Mouse (Mus musculus): ENCODE measurements around the gene Acoxl. TPM values are rescaled to one million over a fixed set of nuclear protein-coding genes. Genes with fewer than 3 reads are reported as not detected.
A peak's percentile ranks its signal among the peaks of the same experiment; 100 is the strongest.

The Acoxl gene
- polyA plus RNA-seq, 1 experiment from 2014 or later = 0.29 TPM

- H3K4me2 ChIP-seq (ENCODE audit: low read depth, low read length) = no peak overlapping the region
- no peak overlapping the region for H3K27ac ChIP-seq (ENCODE audit: low read depth, low read length)
- 23% methylated on average over 4 of the region's 4 CpGs for WGBS
- H3K36me3 ChIP-seq (ENCODE audit: control insufficient read depth, insufficient read depth, low read length) = no peaks in the 10 kb centered on the region
- no peak overlapping the region for H3K4me3 ChIP-seq (ENCODE audit: low read depth, low read length)
- H3K9me3 ChIP-seq (ENCODE audit: control insufficient read depth, low read length) = no peaks in the 10 kb centered on the region
- no peak overlapping the region for H3K9ac ChIP-seq (replicated peaks; ENCODE audit: low read depth, low read length)
- H3K27me3 ChIP-seq (ENCODE audit: control insufficient read depth, insufficient read depth, low read length) = no peaks in the 10 kb centered on the region
- no peak for ATAC-seq (ENCODE audit: low read depth)
- H3K4me1 ChIP-seq (ENCODE audit: control insufficient read depth, insufficient read depth, low read length) = no peaks in the 10 kb centered on the region
Observed at GRCm38 (mm10) chr2:128115579-128115978, 276.9 kb downstream of the Acoxl start.

GRCm38 (mm10) chr2:128117605-128118004 lies 278.9 kb downstream of the Acoxl start:
- H3K36me3 ChIP-seq (ENCODE audit: control insufficient read depth, insufficient read depth, low read length) = no peaks in the 10 kb centered on the region
- H3K27ac ChIP-seq (ENCODE audit: low read depth, low read length) = no peak overlapping the region
- H3K9me3 ChIP-seq (ENCODE audit: control insufficient read depth, low read length) = no peaks in the 10 kb centered on the region
- no peak overlapping the region for H3K4me3 ChIP-seq (ENCODE audit: low read depth, low read length)
- peaks cover 2% of the 10 kb centered on the region; the same call in 1 of the 2 replicates for H3K27me3 ChIP-seq (ENCODE audit: control insufficient read depth, insufficient read depth, low read length)
- H3K4me1 ChIP-seq (ENCODE audit: control insufficient read depth, insufficient read depth, low read length) = no peaks in the 10 kb centered on the region; the same call in 1 of the 2 replicates
- ATAC-seq (ENCODE audit: low read depth) = no peak
- no peak overlapping the region for H3K9ac ChIP-seq (replicated peaks; ENCODE audit: low read depth, low read length)
- no peak overlapping the region for H3K4me2 ChIP-seq (ENCODE audit: low read depth, low read length)
- 76% methylated on average over 7 of the region's 7 CpGs for WGBS

DNA sequence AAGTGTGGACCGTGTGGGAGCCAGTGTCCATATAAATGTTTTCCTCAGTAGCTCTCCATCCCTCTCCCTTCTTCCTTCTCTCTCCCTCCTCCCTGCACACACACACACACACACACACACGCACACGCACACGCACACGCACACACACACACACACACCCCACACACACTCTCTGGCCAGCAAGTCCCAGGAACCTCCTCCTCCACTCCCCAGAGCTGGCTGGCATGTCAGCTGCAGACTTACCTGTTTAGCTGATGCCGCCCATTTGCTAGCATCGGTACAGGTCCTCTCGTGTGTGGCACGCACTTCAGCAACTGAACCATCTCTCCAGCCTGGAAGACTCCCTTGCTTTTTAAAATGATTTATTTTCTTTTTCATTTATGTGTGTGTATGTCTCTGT lies 280.3 kb downstream of the Acoxl start:
- H3K36me3 ChIP-seq (ENCODE audit: control insufficient read depth, insufficient read depth, low read length) = no peaks in the 10 kb centered on the region
- 96% methylated on average over 9 of the region's 9 CpGs for WGBS
- no peaks in the 10 kb centered on the region for H3K9me3 ChIP-seq (ENCODE audit: control insufficient read depth, low read length)
- H3K27ac ChIP-seq (ENCODE audit: low read depth, low read length) = no peak overlapping the region
- peaks cover 9% of the 10 kb centered on the region for H3K4me1 ChIP-seq (ENCODE audit: control insufficient read depth, insufficient read depth, low read length)
- H3K4me2 ChIP-seq (ENCODE audit: low read depth, low read length) = no peak overlapping the region
- no peak overlapping the region for H3K4me3 ChIP-seq (ENCODE audit: low read depth, low read length)
- no peak overlapping the region for H3K9ac ChIP-seq (replicated peaks; ENCODE audit: low read depth, low read length)
- H3K27me3 ChIP-seq (ENCODE audit: control insufficient read depth, insufficient read depth, low read length) = peaks cover 8% of the 10 kb centered on the region
- ATAC-seq (ENCODE audit: low read depth) = no peak

- WGBS = under 1% methylated on average over 9 of the region's 9 CpGs
- H3K27ac ChIP-seq (ENCODE audit: low read depth, low read length) = no peak overlapping the region
Observed at GRCm38 (mm10) chr2:128122491-128122890, 283.8 kb downstream of the Acoxl start.

DNA sequence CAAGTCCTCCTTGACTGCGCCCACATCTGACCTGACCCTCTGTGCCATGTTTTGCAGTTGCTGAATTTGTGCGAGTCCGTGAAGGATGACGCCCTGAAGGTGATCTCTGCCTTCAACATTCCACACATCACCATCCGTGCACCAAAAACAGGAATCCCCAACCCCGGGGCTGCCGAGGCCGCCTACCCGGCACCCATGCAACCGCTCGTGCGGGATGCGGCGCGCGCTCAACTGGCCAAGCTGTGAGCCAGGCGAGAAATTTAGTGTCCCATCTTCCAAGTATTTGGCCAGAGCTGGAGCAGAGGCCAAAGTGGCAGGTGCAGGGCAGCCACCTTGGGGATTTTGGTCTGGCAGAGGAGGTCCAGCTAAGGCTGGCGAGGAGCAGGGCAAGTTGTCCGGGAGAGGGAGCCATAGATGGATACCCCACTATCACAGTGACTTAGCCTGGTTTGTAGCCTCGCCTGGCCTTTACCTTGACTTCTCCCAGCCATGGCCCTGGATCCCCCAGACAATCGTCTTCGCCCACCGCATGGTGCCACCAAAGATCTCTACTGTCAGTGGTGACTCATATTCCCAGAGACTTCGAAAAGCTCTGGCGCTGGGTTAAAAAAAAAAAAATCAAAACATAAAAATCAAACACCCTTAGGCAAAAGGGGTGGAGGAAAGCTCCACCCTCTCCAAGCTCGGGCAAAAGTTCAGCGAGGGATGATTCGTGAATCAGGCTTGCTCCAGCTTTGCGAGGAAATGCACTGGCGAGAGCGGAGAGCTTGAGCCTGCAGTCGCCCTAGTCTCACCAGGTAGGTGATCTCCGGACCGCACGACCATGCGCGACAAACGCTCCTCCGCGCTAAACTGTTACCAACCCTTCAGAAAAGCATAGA lies 284.5 kb downstream of the Acoxl start:
- Histone ChIP-seq H3K4me3 (ENCODE audit: low read depth, low read length) (peak overlapping the region; percentile 3; the same call in 1 of the 2 replicates), H3K27me3 (ENCODE audit: control insufficient read depth, insufficient read depth, low read length) (peaks cover 13% of the 10 kb centered on the region), H3K9me3 (ENCODE audit: control insufficient read depth, low read length) (no peaks in the 10 kb centered on the region), H3K27ac (ENCODE audit: low read depth, low read length) (no peak overlapping the region), H3K36me3 (ENCODE audit: control insufficient read depth, insufficient read depth, low read length) (no peaks in the 10 kb centered on the region), H3K4me1 (ENCODE audit: control insufficient read depth, insufficient read depth, low read length) (peaks cover 17% of the 10 kb centered on the region), H3K9ac (replicated peaks; ENCODE audit: low read depth, low read length) (no peak overlapping the region), H3K4me2 (ENCODE audit: low read depth, low read length) (peak overlapping the region; percentile 99)
- no peak for ATAC-seq (ENCODE audit: low read depth)
- 3% methylated on average over 40 of the region's 40 CpGs for WGBS

More at GRCm38 (mm10) chr2:128122491-128122890, 283.8 kb downstream of the Acoxl start:
- Histone ChIP-seq H3K4me1 (ENCODE audit: control insufficient read depth, insufficient read depth, low read length) (peaks cover 17% of the 10 kb centered on the region), H3K4me2 (ENCODE audit: low read depth, low read length) (peak overlapping the region; percentile 99), H3K9me3 (ENCODE audit: control insufficient read depth, low read length) (no peaks in the 10 kb centered on the region), H3K36me3 (ENCODE audit: control insufficient read depth, insufficient read depth, low read length) (no peaks in the 10 kb centered on the region), H3K4me3 (ENCODE audit: low read depth, low read length) (no peak overlapping the region; the same call in 1 of the 2 replicates), H3K27me3 (ENCODE audit: control insufficient read depth, insufficient read depth, low read length) (peaks cover 13% of the 10 kb centered on the region), H3K9ac (replicated peaks; ENCODE audit: low read depth, low read length) (no peak overlapping the region)
- no peak for ATAC-seq (ENCODE audit: low read depth)

DNA sequence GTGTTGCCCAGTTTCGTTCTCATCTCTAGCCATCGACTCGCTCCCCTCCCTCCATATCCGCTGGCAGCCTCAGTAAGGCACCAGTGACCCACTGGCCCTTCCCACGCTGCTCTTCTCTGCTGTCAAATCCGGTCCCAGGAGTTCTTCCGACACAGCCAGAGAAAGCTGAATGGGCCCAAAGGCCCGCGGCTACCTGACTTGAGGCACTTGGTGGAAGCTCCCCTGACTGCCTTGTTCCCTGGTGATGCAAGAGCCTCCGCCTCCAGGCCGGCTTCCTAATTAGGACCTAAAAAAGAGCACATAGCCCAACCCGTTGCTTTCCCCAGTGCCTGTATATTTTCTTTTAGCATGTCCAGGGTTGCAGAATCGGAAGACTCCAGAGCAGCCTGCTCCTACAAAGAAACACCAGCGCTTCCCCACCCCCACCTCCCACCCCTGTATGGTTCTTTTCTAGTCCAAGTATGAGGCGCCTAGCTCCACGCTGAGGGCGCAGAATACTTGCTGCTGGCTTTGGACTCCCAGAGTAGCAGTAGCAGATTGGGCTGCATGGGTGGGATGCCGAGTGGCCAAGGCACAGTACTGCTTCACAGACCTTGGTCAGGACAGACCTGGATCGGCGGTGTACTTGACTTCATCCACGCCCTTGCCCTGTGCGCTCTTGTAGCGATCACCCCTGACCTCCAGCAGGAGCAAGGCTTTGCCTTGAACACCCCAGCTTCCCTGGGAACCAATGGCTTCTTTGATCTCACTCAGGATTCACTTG lies 285.4 kb downstream of the Acoxl start:
- H3K9ac ChIP-seq (replicated peaks; ENCODE audit: low read depth, low read length) = no peak overlapping the region
- H3K9me3 ChIP-seq (ENCODE audit: control insufficient read depth, low read length) = no peaks in the 10 kb centered on the region
- H3K4me3 ChIP-seq (ENCODE audit: low read depth, low read length) = peak overlapping the region; percentile 60; the same call in 1 of the 2 replicates
- WGBS = 3% methylated on average over 23 of the region's 23 CpGs
- no peak overlapping the region for H3K27ac ChIP-seq (ENCODE audit: low read depth, low read length)
- peaks cover 13% of the 10 kb centered on the region for H3K27me3 ChIP-seq (ENCODE audit: control insufficient read depth, insufficient read depth, low read length)
- no peak for ATAC-seq (ENCODE audit: low read depth)
- no peaks in the 10 kb centered on the region for H3K36me3 ChIP-seq (ENCODE audit: control insufficient read depth, insufficient read depth, low read length)
- H3K4me2 ChIP-seq (ENCODE audit: low read depth, low read length) = peak overlapping the region; percentile 99
- peaks cover 22% of the 10 kb centered on the region for H3K4me1 ChIP-seq (ENCODE audit: control insufficient read depth, insufficient read depth, low read length)

- Histone ChIP-seq H3K36me3 (ENCODE audit: control insufficient read depth, insufficient read depth, low read length) (no peaks in the 10 kb centered on the region), H3K4me3 (ENCODE audit: low read depth, low read length) (peak overlapping the region; percentile 60; the same call in 1 of the 2 replicates), H3K4me1 (ENCODE audit: control insufficient read depth, insufficient read depth, low read length) (peaks cover 22% of the 10 kb centered on the region), H3K4me2 (ENCODE audit: low read depth, low read length) (peak overlapping the region; percentile 99), H3K9ac (replicated peaks; ENCODE audit: low read depth, low read length) (no peak overlapping the region), H3K27me3 (ENCODE audit: control insufficient read depth, insufficient read depth, low read length) (peaks cover 13% of the 10 kb centered on the region), H3K27ac (ENCODE audit: low read depth, low read length) (no peak overlapping the region), H3K9me3 (ENCODE audit: control insufficient read depth, low read length) (no peaks in the 10 kb centered on the region)
- ATAC-seq (ENCODE audit: low read depth) = no peak
- WGBS = 1% methylated on average over 15 of the region's 15 CpGs
Observed at GRCm38 (mm10) chr2:128124693-128125092, 286.0 kb downstream of the Acoxl start.

GRCm38 (mm10) chr2:128125635-128126470 lies 287.2 kb downstream of the Acoxl start, which contains the start of gene Bcl2l11:
Gene Bcl2l11 (plus strand): TSS chr2:128126038.
- Histone ChIP-seq H3K4me3 (ENCODE audit: low read depth, low read length) (peak within 1 kb of the TSS; percentile 60), H3K4me2 (ENCODE audit: low read depth, low read length) (peak within 1 kb of the TSS; percentile 99), H3K9me3 (ENCODE audit: control insufficient read depth, low read length) (no peaks in the 10 kb centered on the region), H3K27me3 (ENCODE audit: control insufficient read depth, insufficient read depth, low read length) (peaks cover 13% of the 10 kb centered on the region), H3K36me3 (ENCODE audit: control insufficient read depth, insufficient read depth, low read length) (no peaks in the 10 kb centered on the region), H3K9ac (replicated peaks; ENCODE audit: low read depth, low read length) (peak within 1 kb of the TSS; percentile 49), H3K4me1 (ENCODE audit: control insufficient read depth, insufficient read depth, low read length) (peaks cover 22% of the 10 kb centered on the region), H3K27ac (ENCODE audit: low read depth, low read length) (peak within 1 kb of the TSS; percentile 23; the same call in 1 of the 2 replicates)
- ATAC-seq (ENCODE audit: low read depth) = peak; percentile 85
- under 1% methylated on average over 74 of the region's 76 CpGs for WGBS
